Mouse (Mus musculus): ENCODE results near the gene G430095P16Rik. TPM values are rescaled to one million over a fixed set of nuclear protein-coding genes. Genes with fewer than 3 reads are reported as not detected.

Gene G430095P16Rik
- polyA plus RNA-seq, 1 experiment from 2014 or later: 7.7 TPM

DNA sequence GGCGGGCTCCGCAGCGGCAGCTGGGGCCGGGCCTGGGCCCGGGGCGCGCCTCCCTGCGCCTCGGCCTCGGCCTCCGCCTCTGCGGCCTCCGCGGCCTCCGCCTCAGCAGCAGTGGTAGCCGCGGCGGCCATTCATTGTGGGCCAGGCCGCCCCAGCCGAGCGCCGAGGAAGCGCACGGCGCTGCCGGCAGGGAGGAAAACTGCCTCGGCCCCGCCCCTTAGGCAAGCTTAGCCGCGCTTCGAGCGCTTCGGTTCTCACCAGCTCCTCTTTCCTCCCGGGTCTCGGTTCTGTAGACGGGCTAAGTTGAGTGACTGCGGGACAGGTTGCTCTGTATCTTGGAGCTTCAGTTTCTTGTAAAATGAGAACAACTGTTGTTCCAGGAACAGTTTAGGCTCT, 35.1 kb upstream of the G430095P16Rik start, which contains the start of gene Nacc1:
TSS of gene Nacc1 (minus strand) at position 158 of the 396 bp plus-strand sequence.
- H3K27ac ChIP-seq (replicated peaks; ENCODE audit: low read depth, low read length): peak within 1 kb of the TSS; percentile 98
- H3K4me1 ChIP-seq (ENCODE audit: control insufficient read depth, insufficient read depth, low read length): peaks cover 23% of the 10 kb centered on the region
- H3K36me3 ChIP-seq (ENCODE audit: control insufficient read depth, insufficient read depth, low read length): peaks cover 12% of the 10 kb centered on the region; the same call in 1 of the 2 replicates
- H3K9me3 ChIP-seq (ENCODE audit: control insufficient read depth, low read length): no peaks in the 10 kb centered on the region
- WGBS: under 1% methylated on average over 34 of the region's 37 CpGs
- H3K4me3 ChIP-seq (ENCODE audit: low read depth, low read length): peak within 1 kb of the TSS; percentile 100
- ATAC-seq (ENCODE audit: insufficient number of reproducible peaks, low FRiP score, low TSS enrichment, low read depth) (peak; percentile 76), DNase-seq (ENCODE audit: low spot score) (peak; percentile 89)
- H3K9ac ChIP-seq (ENCODE audit: low read length): peak within 1 kb of the TSS; percentile 100
- H3K27me3 ChIP-seq (ENCODE audit: control insufficient read depth, insufficient read depth, low read length): no peaks in the 10 kb centered on the region
- peak within 1 kb of the TSS; percentile 92 for H3K4me2 ChIP-seq (ENCODE audit: low read depth, severe bottlenecking)

DNA sequence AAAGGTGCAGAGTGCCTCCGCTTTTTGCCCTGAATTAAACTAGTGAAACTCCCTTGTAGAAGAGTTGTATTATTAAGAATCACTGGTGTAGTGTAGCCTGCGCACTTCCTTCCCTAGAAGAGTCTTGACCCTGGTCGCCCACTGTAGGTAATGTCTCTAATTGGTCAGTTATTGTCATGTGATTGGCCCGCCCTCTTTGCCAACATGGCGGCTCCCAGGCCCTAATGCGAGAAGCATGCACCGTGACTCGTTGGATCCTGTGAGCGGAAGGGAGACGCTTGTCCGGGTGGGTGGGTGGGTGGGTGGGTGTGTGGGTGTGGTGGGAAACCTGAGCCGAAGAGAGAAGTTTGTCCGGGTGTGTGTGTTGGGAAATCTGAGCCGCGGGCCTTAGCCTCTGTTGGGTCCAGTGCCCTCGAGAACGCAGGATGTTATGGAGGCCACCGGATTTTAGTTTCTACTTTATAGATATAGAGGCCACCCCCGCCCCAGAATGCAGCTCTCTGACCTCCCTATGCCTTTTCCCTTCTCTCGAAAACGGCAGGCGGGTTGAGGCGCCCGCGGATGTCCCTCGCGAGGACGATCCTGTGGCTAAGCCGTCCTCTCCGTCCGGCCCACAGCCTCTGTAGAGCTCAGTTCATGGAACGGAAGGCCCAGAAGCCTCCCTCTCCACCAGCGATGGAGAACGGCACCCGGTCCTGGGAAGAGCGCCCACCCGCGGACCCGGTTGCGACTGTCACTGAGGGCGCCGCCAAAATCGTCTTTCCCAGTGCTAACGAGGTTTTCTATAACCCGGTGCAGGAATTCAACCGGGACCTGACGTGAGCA, 33.5 kb upstream of the G430095P16Rik start:
- Histone ChIP-seq H3K4me3 (ENCODE audit: low read depth, low read length) (peak overlapping the region; percentile 91), H3K36me3 (ENCODE audit: control insufficient read depth, insufficient read depth, low read length) (peaks cover 3% of the 10 kb centered on the region; the same call in 1 of the 2 replicates), H3K4me2 (ENCODE audit: low read depth, severe bottlenecking) (peak overlapping the region; percentile 79), H3K4me1 (ENCODE audit: control insufficient read depth, insufficient read depth, low read length) (peaks cover 20% of the 10 kb centered on the region), H3K9ac (ENCODE audit: low read length) (peak overlapping the region; percentile 77), H3K27ac (replicated peaks; ENCODE audit: low read depth, low read length) (peak overlapping the region; percentile 45; the same call in 1 of the 2 replicates), H3K9me3 (ENCODE audit: control insufficient read depth, low read length) (no peaks in the 10 kb centered on the region), H3K27me3 (ENCODE audit: control insufficient read depth, insufficient read depth, low read length) (no peaks in the 10 kb centered on the region)
- peak; percentile 84 for ATAC-seq (ENCODE audit: insufficient number of reproducible peaks, low FRiP score, low TSS enrichment, low read depth)
- peak; percentile 90 for DNase-seq (ENCODE audit: low spot score)
- under 1% methylated on average over 47 of the region's 47 CpGs for WGBS

DNA sequence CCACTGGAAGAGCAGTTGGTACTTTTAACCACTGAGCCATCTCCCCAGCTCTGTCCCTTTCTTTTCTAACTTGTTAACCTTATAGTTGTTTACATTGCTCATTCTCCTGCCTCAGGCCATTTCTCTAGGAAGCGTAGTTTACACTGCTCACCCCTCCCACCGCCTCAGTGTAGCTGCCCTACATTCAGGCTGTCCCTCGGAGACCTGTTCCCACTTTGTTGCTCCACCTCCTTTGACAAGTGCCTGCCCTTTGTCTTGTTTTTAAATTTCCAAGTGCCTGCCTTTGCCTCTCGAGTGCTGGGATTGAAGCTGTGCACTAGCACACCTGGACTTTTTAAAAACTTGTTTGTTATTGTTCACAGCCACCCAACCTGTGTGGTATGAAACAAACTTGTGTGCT, 29.5 kb upstream of the G430095P16Rik start:
- 75% methylated on average over 4 of the region's 4 CpGs for WGBS
- ATAC-seq (ENCODE audit: insufficient number of reproducible peaks, low FRiP score, low TSS enrichment, low read depth): no peak

DNA sequence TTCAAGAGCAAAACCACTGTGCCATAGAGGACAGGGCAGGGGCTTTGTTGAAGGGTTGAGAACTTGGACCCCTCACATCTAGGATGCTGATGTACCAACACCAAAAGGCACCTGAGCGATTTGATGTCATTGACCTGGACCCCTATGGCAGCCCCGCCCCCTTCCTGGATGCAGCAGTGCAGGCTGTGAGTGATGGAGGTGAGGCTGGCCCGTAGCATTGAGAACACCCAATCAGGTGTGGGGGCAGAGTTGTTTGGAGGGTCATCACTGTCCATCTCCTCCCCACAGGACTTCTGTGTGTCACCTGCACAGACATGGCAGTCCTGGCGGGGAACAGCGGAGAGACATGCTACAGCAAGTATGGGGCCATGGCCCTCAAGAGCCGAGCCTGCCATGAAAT, 27.7 kb upstream of the G430095P16Rik start:
- Histone ChIP-seq H3K4me1 (ENCODE audit: control insufficient read depth, insufficient read depth, low read length) (0 out of 2 replicates have a peak, but pooled peaks cover 3% of the 10 kb centered on the region), H3K36me3 (ENCODE audit: control insufficient read depth, insufficient read depth, low read length) (peaks cover 25% of the 10 kb centered on the region), H3K27me3 (ENCODE audit: control insufficient read depth, insufficient read depth, low read length) (no peaks in the 10 kb centered on the region), H3K27ac (replicated peaks; ENCODE audit: low read depth, low read length) (no peak overlapping the region), H3K9me3 (ENCODE audit: control insufficient read depth, low read length) (no peaks in the 10 kb centered on the region), H3K4me3 (ENCODE audit: low read depth, low read length) (no peak overlapping the region), H3K4me2 (ENCODE audit: low read depth, severe bottlenecking) (no peak overlapping the region), H3K9ac (ENCODE audit: low read length) (no peak overlapping the region)
- 92% methylated on average over 6 of the region's 6 CpGs for WGBS
- ATAC-seq (ENCODE audit: insufficient number of reproducible peaks, low FRiP score, low TSS enrichment, low read depth) (no peak), DNase-seq (ENCODE audit: low spot score) (no peak)

More for the DNA sequence above, 29.5 kb upstream of the G430095P16Rik start:
- peaks cover 8% of the 10 kb centered on the region; the same call in 1 of the 2 replicates for H3K4me1 ChIP-seq (ENCODE audit: control insufficient read depth, insufficient read depth, low read length)
- peaks cover 20% of the 10 kb centered on the region for H3K36me3 ChIP-seq (ENCODE audit: control insufficient read depth, insufficient read depth, low read length)
- H3K9ac ChIP-seq (ENCODE audit: low read length): no peak overlapping the region
- no peak overlapping the region for H3K4me2 ChIP-seq (ENCODE audit: low read depth, severe bottlenecking)
- no peaks in the 10 kb centered on the region for H3K27me3 ChIP-seq (ENCODE audit: control insufficient read depth, insufficient read depth, low read length)
- H3K4me3 ChIP-seq (ENCODE audit: low read depth, low read length): no peak overlapping the region
- no peak overlapping the region for H3K27ac ChIP-seq (replicated peaks; ENCODE audit: low read depth, low read length)
- no peak for DNase-seq (ENCODE audit: low spot score)
- no peaks in the 10 kb centered on the region for H3K9me3 ChIP-seq (ENCODE audit: control insufficient read depth, low read length)

DNA sequence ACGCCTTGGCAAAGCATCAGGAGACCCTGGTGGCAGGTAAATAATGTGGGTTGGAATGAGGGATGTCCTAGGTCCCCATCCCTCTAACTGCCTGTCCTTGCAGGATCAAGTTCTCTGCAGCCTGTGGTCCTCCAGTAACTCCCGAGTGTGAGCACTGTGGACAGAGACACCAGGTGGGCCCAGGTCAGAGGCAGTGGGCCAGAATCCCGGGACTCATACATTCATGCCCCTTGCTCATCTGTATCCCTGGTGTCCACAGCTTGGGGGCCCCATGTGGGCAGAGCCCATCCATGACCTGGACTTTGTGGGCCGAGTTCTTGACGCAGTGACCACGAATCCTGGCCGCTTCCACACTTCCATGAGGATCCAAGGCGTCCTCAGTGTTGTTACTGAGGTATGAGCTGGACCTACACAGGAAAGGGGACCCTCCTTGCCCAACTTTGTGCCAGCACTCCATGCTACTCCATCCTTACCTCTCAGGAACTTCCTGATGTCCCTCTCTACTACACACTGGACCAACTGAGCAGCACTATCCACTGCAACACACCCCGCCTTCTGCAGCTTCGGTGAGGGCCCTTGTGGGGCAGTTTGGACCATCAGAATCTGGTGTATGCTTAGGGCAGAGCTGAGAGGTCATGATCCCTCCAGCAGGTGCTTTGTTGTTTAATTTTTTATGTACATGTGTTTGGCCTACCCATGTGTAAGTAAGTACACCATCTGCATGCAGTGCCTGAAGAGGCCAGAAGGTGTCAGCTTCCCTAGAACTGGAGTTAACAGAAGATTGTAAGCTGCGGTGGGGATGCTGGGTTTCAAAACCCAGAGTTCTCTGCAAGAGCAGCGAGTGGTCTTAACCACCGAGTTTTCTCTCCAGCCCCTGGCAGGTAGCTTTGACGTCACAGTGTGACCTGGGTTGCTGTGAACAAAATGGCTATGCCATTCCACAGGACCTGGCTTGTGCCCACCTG, 25.4 kb upstream of the G430095P16Rik start:
- Histone ChIP-seq H3K27ac (replicated peaks; ENCODE audit: low read depth, low read length) (no peak overlapping the region), H3K4me1 (ENCODE audit: control insufficient read depth, insufficient read depth, low read length) (peaks cover 7% of the 10 kb centered on the region), H3K36me3 (ENCODE audit: control insufficient read depth, insufficient read depth, low read length) (peaks cover 22% of the 10 kb centered on the region), H3K9me3 (ENCODE audit: control insufficient read depth, low read length) (no peaks in the 10 kb centered on the region), H3K4me2 (ENCODE audit: low read depth, severe bottlenecking) (no peak overlapping the region), H3K27me3 (ENCODE audit: control insufficient read depth, insufficient read depth, low read length) (peaks cover 14% of the 10 kb centered on the region), H3K9ac (ENCODE audit: low read length) (no peak overlapping the region), H3K4me3 (ENCODE audit: low read depth, low read length) (no peak overlapping the region)
- no peak for ATAC-seq (ENCODE audit: insufficient number of reproducible peaks, low FRiP score, low TSS enrichment, low read depth)
- WGBS: 85% methylated on average over 14 of the region's 14 CpGs
- DNase-seq (ENCODE audit: low spot score): peak; percentile 58

DNA sequence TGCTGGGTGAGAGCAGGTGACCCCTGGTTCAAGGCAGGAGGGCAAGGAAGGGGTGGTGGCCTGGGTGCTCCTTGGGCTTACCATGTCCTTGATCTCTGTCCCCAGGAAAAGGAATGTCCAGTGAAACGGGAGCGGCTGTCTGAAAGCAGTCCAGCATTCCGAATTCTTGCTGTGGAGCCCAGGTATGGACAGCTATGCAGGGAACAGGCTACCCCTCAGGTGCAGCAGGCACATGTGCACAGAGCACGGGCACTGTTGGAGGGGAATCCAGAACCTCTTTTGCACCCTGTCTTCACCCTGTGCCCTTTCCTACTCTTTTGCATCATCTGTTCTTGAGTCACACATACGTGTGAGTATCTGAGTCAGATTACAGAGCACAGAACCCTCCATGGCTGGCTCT, 24.5 kb upstream of the G430095P16Rik start:
- H3K4me1 ChIP-seq (ENCODE audit: control insufficient read depth, insufficient read depth, low read length): peaks cover 7% of the 10 kb centered on the region
- H3K9me3 ChIP-seq (ENCODE audit: control insufficient read depth, low read length): no peaks in the 10 kb centered on the region
- no peak overlapping the region for H3K9ac ChIP-seq (ENCODE audit: low read length)
- no peak overlapping the region for H3K4me3 ChIP-seq (ENCODE audit: low read depth, low read length)
- no peak overlapping the region for H3K27ac ChIP-seq (replicated peaks; ENCODE audit: low read depth, low read length)
- 88% methylated on average over 5 of the region's 5 CpGs for WGBS
- no peak for ATAC-seq (ENCODE audit: insufficient number of reproducible peaks, low FRiP score, low TSS enrichment, low read depth)
- no peak for DNase-seq (ENCODE audit: low spot score)
- peaks cover 22% of the 10 kb centered on the region for H3K36me3 ChIP-seq (ENCODE audit: control insufficient read depth, insufficient read depth, low read length)
- H3K27me3 ChIP-seq (ENCODE audit: control insufficient read depth, insufficient read depth, low read length): peaks cover 23% of the 10 kb centered on the region
- H3K4me2 ChIP-seq (ENCODE audit: low read depth, severe bottlenecking): no peak overlapping the region

DNA sequence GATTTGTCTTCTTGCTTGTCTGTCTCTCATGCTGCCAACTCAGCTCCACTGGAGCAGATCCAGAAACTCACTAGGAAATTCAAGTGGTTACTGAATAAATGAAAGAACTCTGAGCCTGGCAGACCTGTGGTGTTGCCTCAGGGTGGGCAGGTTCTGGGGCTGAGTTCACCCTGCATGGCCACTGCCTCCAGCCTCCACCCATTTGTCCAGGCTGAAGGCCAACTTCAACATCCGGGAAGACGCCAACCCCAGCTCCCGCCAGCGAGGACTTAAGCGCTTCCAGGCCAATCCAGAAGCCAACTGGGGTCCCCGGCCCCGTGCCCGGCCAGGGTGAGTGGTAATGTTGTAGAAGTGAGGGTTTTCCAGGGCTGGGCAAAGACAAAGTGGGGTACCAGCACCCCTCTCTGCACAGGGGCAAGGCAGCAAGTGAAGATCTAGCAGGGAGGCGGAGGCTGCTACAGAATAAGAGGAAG, 23.8 kb upstream of the G430095P16Rik start:
- Histone ChIP-seq H3K4me2 (ENCODE audit: low read depth, severe bottlenecking) (peak overlapping the region; percentile 4; the same call in 1 of the 2 replicates), H3K27me3 (ENCODE audit: control insufficient read depth, insufficient read depth, low read length) (peaks cover 29% of the 10 kb centered on the region), H3K9ac (ENCODE audit: low read length) (no peak overlapping the region), H3K9me3 (ENCODE audit: control insufficient read depth, low read length) (no peaks in the 10 kb centered on the region), H3K4me3 (ENCODE audit: low read depth, low read length) (no peak overlapping the region), H3K4me1 (ENCODE audit: control insufficient read depth, insufficient read depth, low read length) (peaks cover 12% of the 10 kb centered on the region), H3K27ac (replicated peaks; ENCODE audit: low read depth, low read length) (no peak overlapping the region), H3K36me3 (ENCODE audit: control insufficient read depth, insufficient read depth, low read length) (peaks cover 22% of the 10 kb centered on the region)
- ATAC-seq (ENCODE audit: insufficient number of reproducible peaks, low FRiP score, low TSS enrichment, low read depth) (no peak), DNase-seq (ENCODE audit: low spot score) (no peak)
- 92% methylated on average over 9 of the region's 9 CpGs for WGBS

DNA sequence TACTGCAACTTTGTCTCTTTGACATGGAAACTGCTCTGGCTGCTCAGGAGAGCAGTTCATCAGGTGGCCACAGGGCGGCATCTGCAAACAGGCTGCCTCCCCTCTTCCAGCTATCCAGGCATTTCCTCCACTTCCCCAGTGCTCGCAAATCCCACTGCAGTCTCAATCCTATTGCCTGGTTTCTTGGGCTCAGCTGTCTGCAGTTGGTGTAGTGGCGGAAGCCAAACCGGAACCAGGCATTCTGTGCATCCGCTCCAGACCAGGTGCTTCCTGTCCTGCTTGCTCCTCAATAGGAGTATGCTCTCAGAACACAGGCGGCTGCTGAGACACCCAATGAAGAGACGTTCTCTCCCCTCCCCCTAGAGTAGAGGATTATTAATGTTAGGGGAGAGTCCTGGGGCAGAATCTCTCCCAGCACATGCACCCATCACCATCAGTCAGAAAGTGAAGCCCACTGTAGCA, 22.9 kb upstream of the G430095P16Rik start:
- Histone ChIP-seq H3K4me2 (ENCODE audit: low read depth, severe bottlenecking) (no peak overlapping the region), H3K27ac (replicated peaks; ENCODE audit: low read depth, low read length) (0 out of 2 replicates have a peak overlapping the region, but pooled peaks have one; percentile 14), H3K9me3 (ENCODE audit: control insufficient read depth, low read length) (no peaks in the 10 kb centered on the region), H3K27me3 (ENCODE audit: control insufficient read depth, insufficient read depth, low read length) (peaks cover 39% of the 10 kb centered on the region), H3K9ac (ENCODE audit: low read length) (no peak overlapping the region), H3K4me1 (ENCODE audit: control insufficient read depth, insufficient read depth, low read length) (peaks cover 16% of the 10 kb centered on the region), H3K4me3 (ENCODE audit: low read depth, low read length) (no peak overlapping the region), H3K36me3 (ENCODE audit: control insufficient read depth, insufficient read depth, low read length) (peaks cover 20% of the 10 kb centered on the region)
- WGBS: 64% methylated on average over 7 of the region's 7 CpGs
- DNase-seq (ENCODE audit: low spot score): peak; percentile 75
- no peak for ATAC-seq (ENCODE audit: insufficient number of reproducible peaks, low FRiP score, low TSS enrichment, low read depth)

All from limb, embryonic 11.5 days (tissue).